Mouse (Mus musculus) small intestine, adult 2 months (tissue): ENCODE data around the gene Bbof1.

Source experiments
- CTCF ChIP-seq: fragments of 200-500 bp; IDR thresholded peaks from 2 replicates; pipeline ENCODE4 v1.5.1; 2012; ENCODE audit warnings: low read depth, mild to moderate bottlenecking, control low read depth, inconsistent platforms, low read length, moderate library complexity, mixed read lengths; ENCODE audit not compliant: insufficient replicate concordance, insufficient read length; ENCODE audit errors: extremely low read depth
- POLR2A ChIP-seq: fragments of 200-500 bp; IDR thresholded peaks from 2 replicates; pipeline ENCODE4 v1.6.1; 2012; ENCODE audit warnings: low read depth, mild to moderate bottlenecking, control low read depth, inconsistent platforms, low read length, moderate library complexity

DNA sequence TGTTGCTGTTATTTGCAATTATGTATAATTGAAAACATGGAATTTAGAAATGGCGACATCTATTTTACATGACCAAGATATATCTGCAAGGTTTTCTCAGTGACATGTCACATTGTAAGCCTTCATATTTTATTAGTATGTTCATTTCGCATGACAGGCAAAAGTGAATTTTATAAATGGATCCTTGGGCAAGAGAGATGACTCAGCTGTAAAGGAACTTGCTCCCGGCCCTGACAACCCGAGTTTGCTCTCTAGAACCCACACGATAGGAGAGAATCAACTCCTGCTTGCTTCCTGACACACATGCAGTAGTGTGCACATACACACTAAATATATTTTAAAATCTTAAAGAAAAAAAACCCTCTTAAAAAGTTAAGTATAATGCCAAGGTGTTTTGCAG lies 52.5 kb downstream of the Bbof1 start:
- no peak for TF ChIP-seq POLR2A
- no peak for TF ChIP-seq CTCF
